Mouse (Mus musculus): ENCODE results near the gene Kcnk5. TPM values are rescaled to one million over a fixed set of nuclear protein-coding genes. Genes with fewer than 3 reads are reported as not detected.

Kcnk5 gene
- polyA plus RNA-seq, 1 experiment from 2014 or later, result 5.1 TPM

DNA sequence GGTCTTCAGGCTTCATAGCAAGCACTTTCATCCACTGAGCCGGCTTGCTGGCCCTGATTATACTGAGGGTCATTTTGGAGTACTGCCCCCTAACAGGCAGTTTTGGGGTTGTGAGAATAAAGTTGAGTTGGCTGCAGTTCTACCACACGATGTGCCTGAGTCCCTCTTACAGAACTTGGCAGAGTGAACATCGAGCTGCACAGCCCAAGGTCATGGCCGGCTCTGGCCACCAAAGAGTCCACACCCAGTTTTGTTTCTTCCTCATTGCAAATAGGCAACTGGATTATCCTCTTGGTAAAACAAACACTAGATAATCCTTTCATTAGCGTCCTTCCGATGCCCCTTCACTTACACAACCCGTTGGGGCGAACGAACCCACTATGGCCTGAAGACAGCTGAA lies 3.8 kb upstream of the Kcnk5 start:
- ATAC-seq (ENCODE audit: low read depth), result no peak
- H3K27me3 ChIP-seq (ENCODE audit: control insufficient read depth, insufficient read depth, low read depth, low read length), result no peaks in the 10 kb centered on the region
- no peak overlapping the region for H3K9ac ChIP-seq (ENCODE audit: low read depth, low read length)
- no peak overlapping the region for H3K27ac ChIP-seq (ENCODE audit: low read length)
- H3K36me3 ChIP-seq (ENCODE audit: control insufficient read depth, insufficient read depth), result no peaks in the 10 kb centered on the region
- H3K4me3 ChIP-seq (ENCODE audit: low read depth, low read length), result no peak overlapping the region
- H3K4me1 ChIP-seq (ENCODE audit: control insufficient read depth, low read depth, low read length), result peaks cover 8% of the 10 kb centered on the region
- WGBS (ENCODE audit: insufficient replicate concordance), result 68% methylated on average over 9 of the region's 9 CpGs
- H3K4me2 ChIP-seq (ENCODE audit: low read depth, low read length), result no peak overlapping the region
- no peaks in the 10 kb centered on the region for H3K9me3 ChIP-seq (replicated peaks; ENCODE audit: control insufficient read depth, low read length)

DNA sequence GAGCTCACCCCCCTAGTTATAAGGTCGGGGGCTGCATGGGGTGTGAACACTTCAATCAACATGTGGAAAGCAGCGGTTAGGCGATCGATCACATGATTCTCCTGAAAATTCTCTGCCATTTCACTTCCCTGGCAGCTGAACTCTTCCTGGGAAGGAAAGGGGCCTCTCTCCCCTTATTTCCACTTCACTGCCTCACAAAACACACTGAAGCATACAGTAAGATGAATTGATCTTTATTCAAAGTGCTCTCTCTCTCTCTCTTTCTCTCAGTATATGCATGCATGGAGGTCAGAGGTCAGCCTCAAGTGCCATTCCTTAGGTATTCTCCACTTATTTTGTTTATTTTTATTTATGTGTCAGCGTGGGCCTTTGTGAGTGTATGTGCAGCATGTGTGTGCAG lies 2.1 kb upstream of the Kcnk5 start:
- H3K27me3 ChIP-seq (ENCODE audit: control insufficient read depth, insufficient read depth, low read depth, low read length), result no peaks in the 10 kb centered on the region
- H3K9me3 ChIP-seq (replicated peaks; ENCODE audit: control insufficient read depth, low read length), result no peaks in the 10 kb centered on the region
- no peak overlapping the region for H3K27ac ChIP-seq (ENCODE audit: low read length)
- no peak for ATAC-seq (ENCODE audit: low read depth)
- H3K4me2 ChIP-seq (ENCODE audit: low read depth, low read length), result no peak overlapping the region
- 73% methylated on average over 5 of the region's 5 CpGs for WGBS (ENCODE audit: insufficient replicate concordance)
- H3K36me3 ChIP-seq (ENCODE audit: control insufficient read depth, insufficient read depth), result no peaks in the 10 kb centered on the region
- H3K9ac ChIP-seq (ENCODE audit: low read depth, low read length), result no peak overlapping the region
- no peak overlapping the region for H3K4me3 ChIP-seq (ENCODE audit: low read depth, low read length)
- peaks cover 24% of the 10 kb centered on the region for H3K4me1 ChIP-seq (ENCODE audit: control insufficient read depth, low read depth, low read length)

DNA sequence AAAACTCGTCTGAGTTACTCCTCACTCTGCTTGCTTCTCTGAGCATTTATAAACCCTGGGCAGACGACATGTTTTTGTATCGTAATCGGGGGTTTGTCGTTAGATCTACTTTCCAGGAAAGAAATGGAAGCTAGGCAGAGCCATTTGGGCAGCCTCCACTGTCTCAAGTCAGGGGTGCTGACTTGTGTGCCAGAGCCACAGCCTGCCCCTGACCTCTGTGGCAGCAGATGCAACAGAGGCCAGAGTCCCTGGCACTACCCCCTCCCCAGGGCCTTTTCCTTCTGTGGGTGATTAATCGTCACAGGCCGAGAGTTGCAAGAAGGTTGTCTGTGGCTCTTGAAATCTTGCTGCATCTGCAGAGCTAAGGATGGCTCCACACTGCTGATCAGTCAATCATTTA lies 987 bp upstream of the Kcnk5 start:
- H3K27me3 ChIP-seq (ENCODE audit: control insufficient read depth, insufficient read depth, low read depth, low read length), result no peaks in the 10 kb centered on the region
- no peak overlapping the region for H3K4me3 ChIP-seq (ENCODE audit: low read depth, low read length)
- ATAC-seq (ENCODE audit: low read depth), result no peak
- WGBS (ENCODE audit: insufficient replicate concordance), result 68% methylated on average over 7 of the region's 7 CpGs
- H3K36me3 ChIP-seq (ENCODE audit: control insufficient read depth, insufficient read depth), result no peaks in the 10 kb centered on the region
- no peak overlapping the region for H3K27ac ChIP-seq (ENCODE audit: low read length)
- no peaks in the 10 kb centered on the region for H3K9me3 ChIP-seq (replicated peaks; ENCODE audit: control insufficient read depth, low read length)
- peaks cover 34% of the 10 kb centered on the region for H3K4me1 ChIP-seq (ENCODE audit: control insufficient read depth, low read depth, low read length)
- H3K4me2 ChIP-seq (ENCODE audit: low read depth, low read length), result no peak overlapping the region
- no peak overlapping the region for H3K9ac ChIP-seq (ENCODE audit: low read depth, low read length)

DNA sequence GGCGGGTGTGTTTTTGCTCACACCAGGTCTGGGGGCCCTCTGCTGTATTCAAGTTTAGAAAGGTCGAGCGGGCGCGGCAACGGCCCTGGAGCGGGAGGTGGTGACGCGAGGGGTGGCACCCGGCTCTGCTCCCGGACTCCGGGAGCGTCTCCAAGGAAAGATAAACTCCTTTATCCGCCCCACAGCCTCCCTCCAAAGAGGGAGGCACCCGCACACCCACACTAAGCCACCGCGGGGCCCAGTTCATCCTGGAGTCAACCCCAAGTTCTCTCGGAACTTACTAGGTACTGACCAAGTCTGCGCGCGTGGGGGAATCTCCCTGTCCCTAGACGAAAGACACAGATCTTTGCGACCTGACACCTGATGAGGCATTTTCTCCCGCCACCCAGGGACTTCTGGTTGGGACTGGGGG lies 852 bp downstream of the Kcnk5 start:
- under 1% methylated on average over 24 of the region's 24 CpGs for WGBS (ENCODE audit: insufficient replicate concordance)
- Histone ChIP-seq H3K4me3 (ENCODE audit: low read depth, low read length) (peak overlapping the region; percentile 79), H3K36me3 (ENCODE audit: control insufficient read depth, insufficient read depth) (no peaks in the 10 kb centered on the region), H3K9ac (ENCODE audit: low read depth, low read length) (peak overlapping the region; percentile 75), H3K4me1 (ENCODE audit: control insufficient read depth, low read depth, low read length) (peaks cover 34% of the 10 kb centered on the region), H3K4me2 (ENCODE audit: low read depth, low read length) (peak overlapping the region; percentile 90), H3K27ac (ENCODE audit: low read length) (peak overlapping the region; percentile 69), H3K9me3 (replicated peaks; ENCODE audit: control insufficient read depth, low read length) (no peaks in the 10 kb centered on the region), H3K27me3 (ENCODE audit: control insufficient read depth, insufficient read depth, low read depth, low read length) (no peaks in the 10 kb centered on the region)
- ATAC-seq (ENCODE audit: low read depth), result peak; percentile 79

DNA sequence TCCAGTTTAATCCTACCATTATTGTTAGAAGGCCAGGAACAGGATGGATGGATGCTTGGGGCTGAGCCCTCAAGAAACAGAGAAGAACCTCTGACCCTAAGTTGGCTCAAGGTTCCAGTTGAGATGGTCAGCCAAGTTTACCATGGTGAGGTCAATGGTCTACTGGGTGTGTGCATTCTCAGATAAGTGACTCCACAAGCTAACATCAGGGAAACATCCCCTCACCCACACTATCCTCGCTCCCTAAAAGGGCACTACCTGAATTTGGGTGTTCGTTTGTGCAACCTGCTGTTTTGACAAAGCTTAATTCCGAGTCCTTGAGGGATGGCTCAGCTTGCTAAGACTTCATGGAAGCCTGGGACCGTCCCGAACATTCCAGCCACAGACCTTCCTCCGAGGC lies 1.3 kb downstream of the Kcnk5 start:
- no peaks in the 10 kb centered on the region for H3K9me3 ChIP-seq (replicated peaks; ENCODE audit: control insufficient read depth, low read length)
- under 1% methylated on average over 6 of the region's 6 CpGs for WGBS (ENCODE audit: insufficient replicate concordance)
- ATAC-seq (ENCODE audit: low read depth), result no peak
- H3K4me1 ChIP-seq (ENCODE audit: control insufficient read depth, low read depth, low read length), result peaks cover 34% of the 10 kb centered on the region
- no peaks in the 10 kb centered on the region for H3K36me3 ChIP-seq (ENCODE audit: control insufficient read depth, insufficient read depth)
- peak overlapping the region; percentile 79 for H3K4me3 ChIP-seq (ENCODE audit: low read depth, low read length)
- H3K27ac ChIP-seq (ENCODE audit: low read length), result peak overlapping the region; percentile 69
- H3K27me3 ChIP-seq (ENCODE audit: control insufficient read depth, insufficient read depth, low read depth, low read length), result no peaks in the 10 kb centered on the region
- peak overlapping the region; percentile 90 for H3K4me2 ChIP-seq (ENCODE audit: low read depth, low read length)
- peak overlapping the region; percentile 75 for H3K9ac ChIP-seq (ENCODE audit: low read depth, low read length)

DNA sequence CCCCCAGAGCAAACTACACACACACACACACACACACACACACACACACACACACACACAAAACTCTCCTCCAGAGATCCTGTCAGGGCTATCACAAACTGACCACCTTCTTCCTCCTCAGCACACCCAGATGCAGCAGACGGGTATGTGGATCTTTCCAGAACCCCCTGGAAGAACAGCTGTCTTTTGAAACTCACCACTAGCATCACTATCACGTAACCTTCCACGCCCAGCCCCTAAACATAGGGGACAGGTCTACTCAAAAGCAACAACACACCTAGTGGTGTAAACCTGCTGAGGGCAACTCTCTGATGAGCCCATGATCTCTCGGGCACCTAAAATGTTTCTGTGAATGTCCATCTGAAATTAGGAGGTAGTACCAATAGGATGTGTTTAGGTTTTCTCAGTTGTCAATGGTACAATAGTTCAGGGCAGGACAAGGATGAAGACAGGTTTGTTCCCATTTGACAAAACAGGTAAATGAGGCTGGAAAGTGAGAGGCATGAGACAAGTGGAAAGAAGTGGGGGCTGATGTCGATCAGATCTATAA lies 1.8 kb downstream of the Kcnk5 start:
- Histone ChIP-seq H3K4me3 (ENCODE audit: low read depth, low read length) (peak overlapping the region; percentile 79), H3K9me3 (replicated peaks; ENCODE audit: control insufficient read depth, low read length) (no peaks in the 10 kb centered on the region), H3K4me1 (ENCODE audit: control insufficient read depth, low read depth, low read length) (peaks cover 34% of the 10 kb centered on the region), H3K9ac (ENCODE audit: low read depth, low read length) (peak overlapping the region; percentile 75), H3K27ac (ENCODE audit: low read length) (no peak overlapping the region), H3K36me3 (ENCODE audit: control insufficient read depth, insufficient read depth) (no peaks in the 10 kb centered on the region), H3K4me2 (ENCODE audit: low read depth, low read length) (peak overlapping the region; percentile 90), H3K27me3 (ENCODE audit: control insufficient read depth, insufficient read depth, low read depth, low read length) (no peaks in the 10 kb centered on the region)
- WGBS (ENCODE audit: insufficient replicate concordance), result 29% methylated on average over 5 of the region's 5 CpGs
- no peak for ATAC-seq (ENCODE audit: low read depth)

DNA sequence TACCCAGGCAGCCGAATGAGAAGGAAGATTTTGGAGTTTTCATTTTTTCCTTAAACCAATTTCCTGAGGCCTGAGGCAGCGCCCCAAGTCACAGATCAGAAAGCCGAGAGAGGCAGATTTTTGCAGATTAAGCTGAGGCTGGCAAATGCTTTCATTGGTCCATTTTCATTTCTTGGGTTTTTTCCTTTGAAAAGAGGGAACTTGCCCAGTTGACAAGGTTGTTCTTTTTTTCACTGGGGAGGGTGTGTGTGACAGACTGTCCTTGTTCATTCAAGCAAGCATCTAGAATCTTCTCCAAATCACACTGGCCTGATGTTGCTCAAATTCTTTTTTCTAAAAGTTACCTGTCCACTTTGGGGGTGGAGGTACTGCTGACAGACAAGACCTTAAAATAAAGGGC lies 2.5 kb downstream of the Kcnk5 start:
- no peaks in the 10 kb centered on the region for H3K27me3 ChIP-seq (ENCODE audit: control insufficient read depth, insufficient read depth, low read depth, low read length)
- WGBS (ENCODE audit: insufficient replicate concordance), result 20% methylated on average over 3 of the region's 3 CpGs
- H3K4me2 ChIP-seq (ENCODE audit: low read depth, low read length), result peak overlapping the region; percentile 90
- H3K4me1 ChIP-seq (ENCODE audit: control insufficient read depth, low read depth, low read length), result peaks cover 34% of the 10 kb centered on the region
- no peak for ATAC-seq (ENCODE audit: low read depth)
- peak overlapping the region; percentile 79 for H3K4me3 ChIP-seq (ENCODE audit: low read depth, low read length)
- H3K9me3 ChIP-seq (replicated peaks; ENCODE audit: control insufficient read depth, low read length), result no peaks in the 10 kb centered on the region
- no peaks in the 10 kb centered on the region for H3K36me3 ChIP-seq (ENCODE audit: control insufficient read depth, insufficient read depth)
- H3K9ac ChIP-seq (ENCODE audit: low read depth, low read length), result no peak overlapping the region
- H3K27ac ChIP-seq (ENCODE audit: low read length), result no peak overlapping the region

DNA sequence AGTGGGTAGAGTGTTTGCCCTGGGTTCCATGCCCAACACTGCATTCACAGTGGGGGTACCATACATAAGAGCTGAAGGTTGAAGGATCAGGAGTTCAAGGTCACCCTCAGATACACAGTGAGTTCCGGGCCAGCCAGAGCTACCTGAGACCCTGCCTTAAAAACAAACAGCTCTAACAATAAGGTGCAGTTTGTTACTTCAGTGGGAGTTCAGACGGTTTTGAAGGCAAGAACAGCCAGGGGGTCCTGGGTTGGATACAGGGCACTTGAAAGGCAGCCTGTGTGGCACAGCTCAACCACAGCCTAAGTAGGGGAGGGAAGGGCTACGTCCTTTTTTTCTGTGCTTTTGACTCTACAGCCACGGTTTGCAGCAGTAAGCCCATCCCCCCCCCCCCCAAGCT lies 3.0 kb downstream of the Kcnk5 start:
- Histone ChIP-seq H3K4me1 (ENCODE audit: control insufficient read depth, low read depth, low read length) (peaks cover 35% of the 10 kb centered on the region), H3K9ac (ENCODE audit: low read depth, low read length) (no peak overlapping the region), H3K36me3 (ENCODE audit: control insufficient read depth, insufficient read depth) (no peaks in the 10 kb centered on the region), H3K9me3 (replicated peaks; ENCODE audit: control insufficient read depth, low read length) (no peaks in the 10 kb centered on the region), H3K4me3 (ENCODE audit: low read depth, low read length) (no peak overlapping the region), H3K4me2 (ENCODE audit: low read depth, low read length) (peak overlapping the region; percentile 19; the same call in 1 of the 2 replicates), H3K27me3 (ENCODE audit: control insufficient read depth, insufficient read depth, low read depth, low read length) (no peaks in the 10 kb centered on the region), H3K27ac (ENCODE audit: low read length) (no peak overlapping the region)
- 18% methylated on average over 4 of the region's 4 CpGs for WGBS (ENCODE audit: insufficient replicate concordance)
- no peak for ATAC-seq (ENCODE audit: low read depth)

DNA sequence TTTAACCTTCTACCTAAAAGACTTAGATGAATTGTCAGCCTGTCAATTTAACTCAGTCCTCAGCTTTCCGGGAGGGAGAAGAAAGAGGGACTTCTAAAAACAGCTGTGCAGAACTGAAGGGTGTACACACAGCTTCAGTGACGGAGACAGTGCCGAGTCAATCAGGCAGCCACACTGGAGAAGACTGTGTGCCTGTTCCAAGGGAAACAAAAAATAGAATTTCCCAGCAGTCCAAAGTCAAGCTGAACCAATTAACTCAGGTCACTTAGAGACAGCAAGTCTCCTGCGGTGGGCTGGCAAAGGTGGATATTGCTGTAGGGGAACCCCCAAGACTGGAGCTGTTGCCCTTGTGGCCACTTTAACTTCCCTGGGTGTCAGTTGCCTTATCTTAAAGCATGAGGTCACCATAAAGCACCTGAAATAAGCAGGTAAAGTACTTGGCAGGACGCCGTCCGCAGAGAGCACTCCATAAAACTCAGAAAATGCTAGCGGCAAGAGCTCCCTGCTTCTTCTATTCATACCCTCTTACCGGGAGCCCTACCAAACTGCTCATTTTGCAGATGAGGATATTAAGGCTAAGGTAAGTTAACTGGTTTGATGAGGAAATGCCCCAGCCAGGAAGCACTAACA lies 4.0 kb downstream of the Kcnk5 start:
- ATAC-seq (ENCODE audit: low read depth), result no peak
- H3K9ac ChIP-seq (ENCODE audit: low read depth, low read length), result no peak overlapping the region
- H3K27ac ChIP-seq (ENCODE audit: low read length), result no peak overlapping the region
- WGBS (ENCODE audit: insufficient replicate concordance), result 78% methylated on average over 9 of the region's 9 CpGs
- no peak overlapping the region for H3K4me2 ChIP-seq (ENCODE audit: low read depth, low read length)
- no peak overlapping the region for H3K4me3 ChIP-seq (ENCODE audit: low read depth, low read length)
- no peaks in the 10 kb centered on the region for H3K9me3 ChIP-seq (replicated peaks; ENCODE audit: control insufficient read depth, low read length)
- H3K36me3 ChIP-seq (ENCODE audit: control insufficient read depth, insufficient read depth), result no peaks in the 10 kb centered on the region
- no peaks in the 10 kb centered on the region for H3K27me3 ChIP-seq (ENCODE audit: control insufficient read depth, insufficient read depth, low read depth, low read length)
- H3K4me1 ChIP-seq (ENCODE audit: control insufficient read depth, low read depth, low read length), result peaks cover 45% of the 10 kb centered on the region
